Mouse (Mus musculus) NIH3T3 (cell line): Measurements from ENCODE around the gene Pgm5.
A peak's percentile ranks its signal among the peaks of the same experiment; 100 is the strongest.

Experiments
- DNase-seq: peaks from one replicate; pipeline ENCODE4 v3.0.0-alpha.2; 2012; ENCODE audit warnings: low read depth

The Pgm5 gene

GRCm38 (mm10) chr19:24770345-24770744 lies 91.3 kb downstream of the Pgm5 start:
- peak; percentile 51 for DNase-seq

GRCm38 (mm10) chr19:24767401-24767800 lies 94.3 kb downstream of the Pgm5 start:
- DNase-seq, result peak; percentile 41

- DNase-seq, result peak; percentile 59
Observed at GRCm38 (mm10) chr19:24762473-24763149, 99.0 kb downstream of the Pgm5 start.

GRCm38 (mm10) chr19:24756627-24757026 lies 105.0 kb downstream of the Pgm5 start:
- no peak for DNase-seq

- no peak for DNase-seq
Observed at GRCm38 (mm10) chr19:24754440-24754785, 107.2 kb downstream of the Pgm5 start.

- DNase-seq, result peak; percentile 37
Observed at GRCm38 (mm10) chr19:24753617-24754439, 107.8 kb downstream of the Pgm5 start.

- no peak for DNase-seq
Observed at GRCm38 (mm10) chr19:24752873-24753538, 108.6 kb downstream of the Pgm5 start.

GRCm38 (mm10) chr19:24746266-24746875 lies 115.3 kb downstream of the Pgm5 start:
- DNase-seq, result peak; percentile 84

- peak; percentile 73 for DNase-seq
Observed at GRCm38 (mm10) chr19:24742606-24743005, 119.0 kb downstream of the Pgm5 start.

GRCm38 (mm10) chr19:24738786-24739185 lies 122.9 kb downstream of the Pgm5 start:
- DNase-seq, result no peak

- DNase-seq, result no peak
Observed at GRCm38 (mm10) chr19:24738026-24738425, 123.6 kb downstream of the Pgm5 start.

GRCm38 (mm10) chr19:24735484-24736128 lies 126.0 kb downstream of the Pgm5 start:
- peak; percentile 78 for DNase-seq

- peak; percentile 99 for DNase-seq
Observed at GRCm38 (mm10) chr19:24730661-24731060, 131.0 kb downstream of the Pgm5 start.

- no peak for DNase-seq
Observed at GRCm38 (mm10) chr19:24724362-24724761, 137.3 kb downstream of the Pgm5 start.

- peak; percentile 87 for DNase-seq
Observed at GRCm38 (mm10) chr19:24720448-24720847, 141.2 kb downstream of the Pgm5 start.

- no peak for DNase-seq
Observed at GRCm38 (mm10) chr19:24719504-24719903, 142.2 kb downstream of the Pgm5 start.

- DNase-seq, result peak; percentile 47
Observed at GRCm38 (mm10) chr19:24718021-24718420, 143.6 kb downstream of the Pgm5 start.

- DNase-seq, result no peak
Observed at GRCm38 (mm10) chr19:24716303-24717097, 145.2 kb downstream of the Pgm5 start.

- DNase-seq, result peak; percentile 78
Observed at GRCm38 (mm10) chr19:24708032-24708431, 153.6 kb downstream of the Pgm5 start.

GRCm38 (mm10) chr19:24707071-24707906 lies 154.4 kb downstream of the Pgm5 start:
- DNase-seq, result peak; percentile 78
